Mouse (Mus musculus) bone marrow, adult 2 months (tissue): ENCODE results near the gene 1190002N15Rik.

Experiments
- CTCF ChIP-seq: fragments of 200-500 bp; IDR thresholded peaks from 2 replicates; pipeline ENCODE4 v1.5.1; 2011; ENCODE audit warnings: low read length, control low read depth; ENCODE audit not compliant: control insufficient read depth, insufficient read depth
- POLR2A ChIP-seq: fragments of 200-500 bp; IDR thresholded peaks from 2 replicates; pipeline ENCODE4 v1.6.1; 2011; ENCODE audit warnings: low read depth, mild to moderate bottlenecking, control low read depth, low read length, borderline replicate concordance; ENCODE audit not compliant: control insufficient read depth

DNA sequence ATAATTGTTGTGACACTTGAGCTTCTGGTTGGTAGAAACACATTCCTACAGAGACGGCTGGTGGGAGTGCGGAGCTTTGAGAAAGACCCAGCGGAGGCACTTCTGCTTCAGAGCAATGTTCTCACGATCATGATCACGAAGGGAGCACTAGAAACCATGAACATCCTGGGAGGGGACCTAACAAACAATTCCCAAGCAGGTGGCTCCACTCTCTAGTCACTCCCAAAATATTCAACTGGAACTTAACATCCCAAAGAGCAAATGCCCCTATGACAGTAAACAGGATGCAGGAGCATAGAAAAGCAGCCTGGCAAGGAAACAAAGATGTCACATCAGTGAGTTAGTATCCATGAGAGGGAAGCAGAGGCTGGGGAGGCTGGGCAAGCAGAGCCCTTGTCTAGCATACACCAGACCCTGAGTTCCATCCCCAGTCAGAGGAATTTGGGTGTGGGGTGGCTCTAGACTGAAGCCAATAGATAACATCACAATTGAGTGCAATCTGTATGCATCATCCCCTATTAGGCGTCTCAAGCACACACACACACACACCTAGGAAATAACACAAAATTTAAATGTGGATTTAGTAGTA lies 54.5 kb downstream of the 1190002N15Rik start:
- TF ChIP-seq CTCF (no peak), POLR2A (no peak)
